Mouse (Mus musculus) brain, embryonic 14.5 days (tissue): ENCODE measurements around the gene Anapc5.

Source experiments
- CTCF ChIP-seq: fragments of 200-500 bp; IDR thresholded peaks from 2 replicates; pipeline ENCODE4 v1.5.1; 2012; ENCODE audit warnings: inconsistent platforms, mild to moderate bottlenecking, moderate library complexity, borderline replicate concordance; ENCODE audit not compliant: insufficient read depth, insufficient read length; ENCODE audit errors: extremely low read depth
- POLR2A ChIP-seq: fragments of 200-500 bp; IDR thresholded peaks from 2 replicates; pipeline ENCODE4 v1.6.1; 2012; ENCODE audit warnings: mild to moderate bottlenecking, inconsistent platforms, borderline replicate concordance; ENCODE audit not compliant: poor library complexity, insufficient read depth, insufficient read length, severe bottlenecking; ENCODE audit errors: extremely low read depth

DNA sequence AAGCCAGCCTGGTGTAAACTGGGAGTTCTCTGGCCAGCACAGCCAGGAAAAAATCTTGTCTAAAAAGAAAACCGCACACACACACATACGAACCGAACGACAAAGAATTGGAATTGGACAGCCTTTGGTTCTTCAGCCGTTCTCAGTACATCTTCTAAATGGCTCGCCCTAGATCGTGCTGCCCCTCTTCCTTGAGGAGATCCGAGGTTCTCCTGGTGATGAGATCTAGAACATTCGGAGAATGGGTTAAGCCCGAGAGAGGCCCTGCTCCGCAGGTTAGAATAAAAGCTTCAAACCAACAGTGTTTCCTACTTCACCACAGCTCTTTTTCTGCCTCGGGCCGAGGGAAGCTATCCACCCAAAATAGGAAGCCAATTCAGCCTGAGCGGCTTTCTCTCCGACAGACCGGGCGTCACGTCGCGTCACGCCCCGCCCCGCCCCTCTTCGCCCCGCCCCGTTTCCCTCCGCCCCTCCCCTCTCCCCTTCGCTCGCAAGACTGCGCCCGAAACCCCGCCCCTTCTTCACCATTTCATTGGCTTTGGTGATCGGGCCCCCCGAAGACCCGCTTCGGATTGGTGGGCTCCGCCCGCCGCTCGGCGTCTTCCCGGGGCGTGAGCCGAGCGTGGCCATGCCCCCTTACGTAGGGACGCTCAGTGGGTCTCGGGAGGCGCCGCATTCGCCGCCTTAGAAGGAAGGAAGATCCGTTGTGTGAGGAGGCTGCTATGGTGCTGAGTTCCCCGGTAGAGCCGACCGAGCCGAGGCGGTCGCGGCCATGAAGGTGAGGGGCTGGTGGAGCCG, 28.6 kb upstream of the Anapc5 start, which contains the start of gene Rnf34:
- peak; percentile 86; the same call in 1 of the 2 replicates for TF ChIP-seq POLR2A
- no peak for TF ChIP-seq CTCF
